Mouse (Mus musculus): ENCODE data around the gene Arf3.
"Not testable (repeated sequence)": the region's sequence is repeated elsewhere in the genome, so short reads cannot be mapped to it uniquely, and the experiment has no call there.

Gene Arf3

GRCm38 (mm10) chr15:98754125-98754524 is 8.9 kb downstream of the Arf3 start:
- DNase-seq (ENCODE audit: low spot score): no peak

DNA sequence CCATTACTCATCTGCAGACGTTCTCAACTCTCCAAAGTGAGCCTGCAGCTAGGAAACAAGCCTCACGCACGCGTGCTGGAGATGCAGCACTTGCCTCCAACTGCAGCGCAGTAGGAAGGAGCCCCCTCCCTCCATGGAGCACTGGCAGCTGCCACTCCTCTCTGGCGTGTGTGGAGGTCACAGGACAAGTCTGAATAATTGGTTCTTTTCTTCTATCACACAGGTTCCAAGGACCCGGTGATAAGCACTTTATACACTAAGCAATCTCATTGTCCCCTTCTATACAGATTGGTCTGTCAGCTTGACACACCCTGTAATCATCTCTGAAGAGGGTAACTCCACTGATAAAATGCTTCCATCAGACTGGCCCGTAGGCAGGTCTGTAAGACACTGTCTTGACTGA is 10.0 kb downstream of the Arf3 start:
- DNase-seq (ENCODE audit: low spot score): no peak

- no peak for DNase-seq (ENCODE audit: low spot score)
Measured at GRCm38 (mm10) chr15:98749093-98749492, 13.9 kb downstream of the Arf3 start.

- DNase-seq (ENCODE audit: low spot score): no peak
Measured at GRCm38 (mm10) chr15:98747296-98747695, 15.7 kb downstream of the Arf3 start.

- no peak for DNase-seq (ENCODE audit: low spot score)
Measured at GRCm38 (mm10) chr15:98746344-98746965, 16.6 kb downstream of the Arf3 start.

- not testable (repeated sequence) for DNase-seq (ENCODE audit: low spot score)
Measured at GRCm38 (mm10) chr15:98743863-98744262, 19.2 kb downstream of the Arf3 start.

GRCm38 (mm10) chr15:98742766-98743428 is 20.1 kb downstream of the Arf3 start:
- DNase-seq (ENCODE audit: low spot score): no peak

GRCm38 (mm10) chr15:98740219-98740618 is 22.8 kb downstream of the Arf3 start:
- DNase-seq (ENCODE audit: low spot score): no peak

GRCm38 (mm10) chr15:98738796-98739195 is 24.2 kb downstream of the Arf3 start:
- DNase-seq (ENCODE audit: low spot score): no peak

GRCm38 (mm10) chr15:98737881-98738280 is 25.1 kb downstream of the Arf3 start:
- DNase-seq (ENCODE audit: low spot score): peak; percentile 36

- no peak for DNase-seq (ENCODE audit: low spot score)
Measured at GRCm38 (mm10) chr15:98736521-98736920, 26.5 kb downstream of the Arf3 start.

GRCm38 (mm10) chr15:98733976-98734566 is 28.9 kb downstream of the Arf3 start:
- no peak for DNase-seq (ENCODE audit: low spot score)

DNA sequence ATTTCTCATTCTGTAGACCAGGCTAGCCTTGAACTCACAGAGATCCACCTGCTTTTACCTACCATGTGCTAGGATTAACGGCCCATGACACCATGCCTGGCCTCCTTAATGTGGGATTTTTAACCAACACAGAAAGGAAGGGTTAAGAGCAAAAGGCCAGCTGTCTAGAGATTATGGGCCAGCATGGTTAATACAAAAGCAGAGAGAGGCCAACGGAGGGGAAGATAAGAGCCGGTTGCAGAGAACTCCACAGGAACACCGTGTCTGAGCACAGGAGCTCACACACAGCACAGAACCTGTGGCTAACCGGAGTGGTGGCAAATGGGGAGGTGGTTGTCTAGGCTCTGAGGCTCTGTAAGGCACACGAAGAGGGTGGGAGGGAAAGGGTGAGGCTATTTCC is 29.6 kb downstream of the Arf3 start:
- no peak for DNase-seq (ENCODE audit: low spot score)

DNA sequence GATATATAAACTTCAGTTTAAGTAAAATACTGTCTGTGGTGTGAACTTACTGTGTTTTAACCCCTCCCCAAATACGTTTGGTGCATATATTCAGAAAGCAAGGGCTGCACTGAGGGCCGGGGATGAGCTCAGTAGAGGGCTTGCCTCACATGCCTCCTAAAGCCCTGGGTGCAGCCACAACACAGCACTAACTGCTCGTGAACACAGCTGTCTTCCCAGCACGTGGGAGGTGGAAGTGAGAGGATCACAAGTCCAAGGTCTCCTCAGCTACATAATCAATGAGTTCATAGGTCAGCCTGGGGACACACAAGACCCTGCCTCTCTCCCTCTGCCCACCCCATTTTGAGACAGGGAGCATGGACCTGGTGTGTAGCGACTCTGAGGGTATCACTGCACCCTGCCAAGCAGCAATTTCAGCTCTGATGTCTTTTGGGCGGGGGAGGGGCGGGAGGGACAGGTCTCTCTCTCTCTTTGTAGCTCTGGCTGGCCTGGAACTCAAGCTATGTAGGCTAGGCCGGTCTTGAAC is 30.9 kb downstream of the Arf3 start:
- no peak for DNase-seq (ENCODE audit: low spot score)

- no peak for DNase-seq (ENCODE audit: low spot score)
Measured at GRCm38 (mm10) chr15:98730790-98731189, 32.2 kb downstream of the Arf3 start.

- no peak for DNase-seq (ENCODE audit: low spot score)
Measured at GRCm38 (mm10) chr15:98729791-98730545, 33.0 kb downstream of the Arf3 start.

GRCm38 (mm10) chr15:98728366-98728765 is 34.6 kb downstream of the Arf3 start:
- DNase-seq (ENCODE audit: low spot score): no peak

DNA sequence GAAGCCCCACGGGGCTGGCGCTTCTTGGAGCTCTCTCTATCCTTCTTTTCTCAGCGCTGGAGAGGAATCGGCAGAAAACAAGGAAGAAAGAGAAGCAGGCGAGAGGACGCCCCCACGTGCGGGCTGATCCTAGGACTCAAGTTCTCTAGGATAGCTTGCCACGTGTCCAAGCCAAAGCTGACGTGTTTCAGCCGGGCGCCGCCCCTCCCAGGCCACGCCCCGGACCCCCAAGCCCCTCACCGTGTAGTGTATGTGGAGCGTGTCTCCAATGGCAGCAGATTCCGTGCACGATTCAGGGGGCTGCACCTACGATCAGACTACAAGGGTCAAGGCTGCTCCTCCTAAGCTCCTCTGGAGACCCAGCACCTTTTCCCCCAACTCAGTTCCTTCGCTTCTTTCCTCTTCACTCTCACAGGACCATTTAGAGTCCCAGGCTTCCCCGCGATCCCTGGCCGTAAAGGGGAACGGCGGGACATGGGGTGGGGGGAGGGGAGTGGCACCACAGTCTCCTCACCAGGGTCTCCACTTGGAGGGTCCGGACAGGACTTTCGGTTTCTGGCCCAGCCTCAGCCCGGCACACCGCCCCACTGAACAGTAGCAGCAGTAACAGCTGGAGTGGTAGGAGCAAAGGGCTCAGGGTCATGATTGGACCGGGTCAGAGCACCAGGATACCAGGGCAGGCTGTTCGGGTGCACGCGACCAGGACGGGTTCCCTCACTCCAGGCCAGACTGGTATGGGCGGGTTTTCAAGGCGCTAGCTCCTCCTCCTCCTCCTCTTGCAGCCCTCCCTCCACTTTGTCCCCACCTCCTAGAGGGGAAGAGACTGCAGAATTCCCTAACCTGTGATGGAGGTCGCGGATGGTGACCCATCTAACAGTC is 35.3 kb downstream of the Arf3 start, which contains the start of gene Fkbp11:
Gene Fkbp11, minus strand, starts transcription at position 756 of the 879 bp plus-strand sequence.
- no peak for DNase-seq (ENCODE audit: low spot score)

DNA sequence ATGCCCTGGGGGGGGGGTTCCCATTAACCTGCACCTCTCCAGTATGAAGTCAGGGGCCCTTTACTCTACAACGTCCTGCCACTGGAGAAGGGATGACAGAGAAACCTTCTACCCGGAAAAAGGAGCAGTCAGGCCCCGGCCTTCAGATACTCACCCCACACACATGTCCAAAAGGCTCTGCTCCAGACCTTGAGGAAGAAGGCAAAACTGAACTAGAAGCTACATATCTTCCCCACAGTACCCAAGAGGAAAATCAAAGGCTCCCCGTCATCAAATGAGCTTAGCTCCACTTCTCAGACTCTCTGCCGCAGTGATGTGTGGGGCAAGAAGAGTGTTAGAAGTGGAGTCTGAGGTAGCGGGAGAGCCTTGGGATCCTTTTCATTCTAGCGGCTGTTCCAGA is 36.3 kb downstream of the Arf3 start:
- DNase-seq (ENCODE audit: low spot score): no peak

DNA sequence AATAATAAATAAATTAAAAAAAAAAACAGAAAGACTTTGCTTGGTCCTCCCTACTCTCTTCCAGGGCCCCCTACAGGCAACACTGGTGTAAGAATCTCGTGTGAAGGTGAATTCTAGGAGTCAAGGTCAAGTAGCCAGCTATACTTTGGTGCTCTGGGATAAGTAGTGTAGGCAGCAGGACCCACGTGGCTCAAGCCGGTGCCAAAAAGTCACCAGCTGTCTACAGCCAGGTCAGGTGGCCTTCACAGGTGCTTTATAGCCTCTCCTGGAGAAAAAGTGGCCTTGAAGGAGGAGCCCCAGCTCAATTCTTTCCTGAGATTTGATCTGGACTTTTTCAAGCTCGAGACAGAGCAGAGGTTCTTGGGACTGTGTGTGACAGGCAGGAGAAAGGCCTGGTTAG is 36.9 kb downstream of the Arf3 start:
- DNase-seq (ENCODE audit: low spot score): no peak

- DNase-seq (ENCODE audit: low spot score): no peak
Measured at GRCm38 (mm10) chr15:98724441-98724840, 38.6 kb downstream of the Arf3 start.

Measured in MN1 (cell line).